Mouse (Mus musculus) adrenal gland, adult 2 months (tissue): ENCODE measurements at regions not wholly inside any gene's neighbourhood (a gene's known extent, or its start where the extent isn't known, plus 50 kb on each side); places are given as distances from the start of the nearest gene placed in this dataset.
"Not testable (repeated sequence)": the region's sequence is repeated elsewhere in the genome, so short reads cannot be mapped to it uniquely, and the experiment has no call there.

Experiments
- DNase-seq: peaks from one replicate; pipeline ENCODE4 v3.0.0; 2021

- no peak for DNase-seq
Observed at GRCm38 (mm10) chr5:50343681-50344080, 284.9 kb upstream of the Adgra3 start.

DNA sequence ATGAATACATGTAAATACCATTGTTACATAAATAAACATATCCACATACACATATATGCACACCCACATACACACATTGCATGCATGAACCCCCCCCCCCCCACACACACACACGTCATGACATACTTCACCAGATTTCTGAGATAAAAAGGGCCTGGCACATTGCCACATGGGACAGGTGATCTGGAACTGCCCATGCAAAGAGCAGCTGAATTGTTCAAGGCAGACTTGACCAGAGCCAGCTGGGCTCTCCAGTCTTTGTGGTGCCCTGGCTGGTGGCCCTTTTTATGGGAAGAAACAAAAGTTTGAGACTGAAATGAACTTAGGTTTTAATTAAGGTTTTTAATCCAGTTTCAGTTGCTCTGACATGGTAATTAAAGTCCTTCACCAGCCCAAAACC is 250.7 kb upstream of the Adgra3 start:
- DNase-seq, result no peak

- DNase-seq, result no peak
Observed at GRCm38 (mm10) chr5:50303859-50304480, 245.2 kb upstream of the Adgra3 start.

DNA sequence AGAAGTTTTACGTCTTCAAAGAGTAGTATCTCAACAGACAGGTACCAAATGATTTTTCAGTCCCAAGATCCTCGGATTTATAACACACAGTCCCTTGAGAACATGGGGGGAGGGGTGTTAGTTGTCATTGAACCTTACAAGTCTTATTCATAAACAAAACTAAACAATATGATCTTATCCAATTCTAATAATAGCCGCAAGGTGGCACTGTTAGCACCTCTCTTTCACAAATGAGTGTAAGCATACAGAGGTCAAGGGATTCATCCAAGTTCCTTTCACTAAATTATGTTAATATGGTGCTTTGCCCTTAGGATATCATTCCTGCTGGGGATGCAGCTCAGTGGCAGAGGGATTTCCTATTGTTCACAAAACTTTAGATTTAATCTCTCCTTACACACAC is 235.0 kb upstream of the Adgra3 start:
- DNase-seq, result no peak

DNA sequence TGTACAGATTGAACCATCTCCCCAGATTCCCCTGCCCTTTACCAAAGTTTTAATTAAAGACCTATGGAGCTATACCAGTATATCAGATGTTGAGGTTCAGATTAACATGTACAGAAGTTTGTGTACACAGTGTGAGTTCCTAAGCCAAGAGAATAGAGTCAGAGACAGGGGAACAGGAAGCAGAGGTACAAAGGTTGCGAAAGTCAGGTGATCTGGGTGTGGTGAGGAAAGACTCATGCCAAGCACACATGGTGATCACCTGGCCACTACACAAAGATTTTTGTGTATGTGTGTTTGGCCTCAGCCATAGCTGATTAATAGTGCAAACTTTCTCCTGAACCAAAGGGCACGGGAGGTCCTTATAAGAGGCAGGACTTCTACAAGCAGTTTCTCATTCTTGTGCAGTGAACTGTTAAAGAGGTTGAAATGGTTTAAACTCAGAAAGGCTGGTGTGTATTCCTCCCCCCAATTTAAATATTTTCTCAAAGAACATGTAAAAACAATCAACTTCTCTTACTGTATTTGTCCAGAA is 232.1 kb upstream of the Adgra3 start:
- no peak for DNase-seq

DNA sequence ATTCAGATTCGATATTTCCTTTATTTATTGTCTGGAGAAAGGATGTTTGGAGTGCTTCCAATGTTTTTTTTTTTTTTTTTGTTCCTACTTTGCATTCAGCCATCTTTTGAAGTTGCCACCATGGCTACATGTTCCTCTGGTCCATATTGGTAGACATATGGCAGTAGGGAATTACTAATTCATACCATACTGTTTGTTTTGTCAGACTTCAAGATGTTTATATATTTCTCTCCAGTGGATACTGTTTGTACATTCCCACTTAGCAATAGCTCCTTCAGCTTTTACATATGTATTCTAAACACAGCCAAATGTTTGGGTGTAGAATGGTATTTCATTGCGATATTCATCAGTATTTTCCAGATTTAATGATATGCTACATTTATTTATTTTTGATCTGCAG is 201.6 kb upstream of the Adgra3 start:
- DNase-seq, result no peak

- DNase-seq, result no peak
Observed at GRCm38 (mm10) chr5:50258017-50258416, 199.2 kb upstream of the Adgra3 start.

GRCm38 (mm10) chr5:50234111-50234510 is 175.3 kb upstream of the Adgra3 start:
- no peak for DNase-seq

- no peak for DNase-seq
Observed at GRCm38 (mm10) chr5:50216956-50217355, 158.2 kb upstream of the Adgra3 start.

DNA sequence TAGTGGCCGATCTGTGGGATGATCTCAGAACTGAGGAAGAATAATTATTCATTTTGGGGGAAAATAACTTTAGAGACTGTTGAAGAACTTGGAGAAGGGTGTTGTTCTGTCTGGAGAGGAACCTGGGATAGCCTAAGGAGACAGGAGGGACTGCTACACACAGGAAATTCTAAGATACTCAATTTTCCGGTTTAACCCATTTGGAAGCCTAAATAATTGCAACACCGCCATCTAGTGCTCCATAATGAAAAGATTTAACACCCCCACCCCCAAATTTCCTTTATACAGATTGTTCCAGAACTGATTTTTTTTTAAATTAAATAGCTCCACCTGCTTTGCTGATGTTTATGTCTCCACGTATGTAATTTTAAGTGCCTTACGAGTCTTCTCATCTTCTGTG is 157.2 kb upstream of the Adgra3 start:
- no peak for DNase-seq

GRCm38 (mm10) chr5:50202307-50203010 is 143.7 kb upstream of the Adgra3 start:
- no peak for DNase-seq

DNA sequence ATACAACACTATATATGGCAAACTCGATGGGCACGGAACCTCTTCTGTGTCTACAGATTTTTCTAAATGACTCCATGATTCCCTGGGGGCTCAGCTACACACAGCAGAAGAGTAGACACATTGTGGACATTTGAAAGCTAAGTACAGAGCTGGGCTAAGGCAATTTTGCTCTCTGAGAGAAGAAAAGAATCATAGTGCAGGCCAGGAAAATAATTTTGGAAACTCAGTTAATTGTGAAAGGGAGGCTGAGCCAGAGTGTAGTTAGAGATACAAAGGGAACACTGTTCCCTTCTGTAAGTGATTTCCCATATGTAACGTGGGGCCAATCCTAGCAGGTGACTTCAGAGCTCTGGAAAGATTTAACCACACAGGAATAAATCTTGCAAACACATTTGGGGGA is 137.6 kb upstream of the Adgra3 start:
- DNase-seq, result no peak

DNA sequence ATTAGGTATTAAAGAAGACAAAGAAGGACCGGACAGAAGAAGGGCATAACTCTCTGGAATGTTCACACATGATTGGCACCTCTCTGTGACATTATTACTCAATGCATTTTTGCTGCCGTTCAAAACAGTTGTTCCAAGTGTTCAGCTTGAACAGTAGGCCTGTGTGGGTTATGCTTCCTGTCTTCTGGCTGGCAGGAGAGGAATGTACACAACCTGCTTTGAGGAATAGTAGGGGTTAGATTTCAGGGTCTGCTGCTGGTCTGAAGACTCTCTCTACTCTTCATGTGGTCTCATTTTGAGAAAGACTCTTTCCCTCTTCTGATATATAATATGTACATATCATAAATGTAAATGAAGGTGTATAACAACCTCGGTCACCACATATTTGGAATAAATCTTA is 137.2 kb upstream of the Adgra3 start:
- DNase-seq, result no peak

DNA sequence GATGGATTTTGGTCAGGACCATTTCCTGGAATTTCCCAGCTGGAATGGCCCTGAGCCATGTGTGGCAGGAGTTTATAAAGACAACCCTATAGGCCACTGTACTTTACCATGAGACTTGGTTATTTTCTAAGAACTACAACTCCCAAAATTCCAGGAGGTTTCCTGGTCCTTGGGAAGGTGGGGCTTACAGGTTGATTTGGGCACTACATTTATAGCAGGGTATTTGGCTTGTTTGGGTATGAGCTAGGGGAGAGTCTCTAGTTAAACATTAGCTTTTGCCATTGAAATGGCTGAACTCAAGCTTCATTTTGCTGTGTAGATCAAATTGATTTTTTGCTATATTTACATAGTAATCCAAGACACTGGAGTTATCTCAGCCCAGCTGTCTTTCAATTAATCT is 130.6 kb upstream of the Adgra3 start:
- no peak for DNase-seq

GRCm38 (mm10) chr5:50182721-50183120 is 123.9 kb upstream of the Adgra3 start:
- DNase-seq, result no peak

- DNase-seq, result no peak
Observed at GRCm38 (mm10) chr5:50156557-50156956, 97.8 kb upstream of the Adgra3 start.

- DNase-seq, result not testable (repeated sequence)
Observed at GRCm38 (mm10) chr5:50155170-50155860, 96.5 kb upstream of the Adgra3 start.

DNA sequence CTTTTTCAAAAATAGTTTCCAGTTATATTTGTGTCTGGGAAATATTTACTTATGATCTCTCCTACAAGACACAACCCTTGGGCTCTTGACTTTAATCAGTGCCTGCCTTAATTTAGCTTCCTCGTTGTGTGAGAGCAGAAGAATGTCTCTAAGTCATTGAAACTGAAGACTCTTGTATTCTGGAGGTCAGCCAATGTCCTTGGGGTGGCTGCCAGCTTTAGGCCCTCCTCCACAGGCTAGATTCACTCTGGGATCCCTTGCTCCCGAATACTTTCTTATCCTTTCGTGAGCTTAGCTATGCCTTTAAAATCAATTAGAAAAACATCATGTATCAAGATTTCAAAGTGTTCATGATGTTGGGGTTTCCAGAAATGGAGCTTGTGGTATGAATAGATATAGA is 88.1 kb upstream of the Adgra3 start:
- DNase-seq, result peak; percentile 83

- no peak for DNase-seq
Observed at GRCm38 (mm10) chr5:50145458-50146083, 86.8 kb upstream of the Adgra3 start.

GRCm38 (mm10) chr5:50130202-50130601 is 71.4 kb upstream of the Adgra3 start:
- no peak for DNase-seq

DNA sequence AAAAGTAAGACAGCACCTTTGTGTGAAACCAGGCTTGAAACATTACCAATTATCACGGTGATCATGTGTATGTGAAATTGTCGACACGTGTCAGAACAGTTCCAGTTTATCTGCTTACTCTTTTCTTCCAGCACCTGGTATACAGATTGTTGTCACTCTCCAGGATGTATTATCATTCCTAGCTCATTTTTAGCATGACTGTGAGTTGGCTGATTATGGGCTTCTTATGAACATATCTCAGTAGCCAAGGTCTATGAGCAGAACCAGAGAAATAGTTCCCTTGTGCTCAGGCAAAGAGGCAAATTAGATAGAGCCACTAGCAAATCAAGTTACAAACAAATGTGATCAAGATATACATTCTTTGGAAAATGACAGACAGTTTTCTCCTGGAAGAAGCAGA is 70.2 kb upstream of the Adgra3 start:
- DNase-seq, result no peak

GRCm38 (mm10) chr5:50126594-50126993 is 67.8 kb upstream of the Adgra3 start:
- no peak for DNase-seq

GRCm38 (mm10) chr5:50126177-50126576 is 67.4 kb upstream of the Adgra3 start:
- DNase-seq, result no peak
